Mouse (Mus musculus): Measurements from ENCODE around the gene Frmpd4. TPM values are rescaled to one million over a fixed set of nuclear protein-coding genes. Genes with fewer than 3 reads are reported as not detected.

Frmpd4 gene
- polyA plus RNA-seq, 1 experiment from 2014 or later = 0.21 TPM

DNA sequence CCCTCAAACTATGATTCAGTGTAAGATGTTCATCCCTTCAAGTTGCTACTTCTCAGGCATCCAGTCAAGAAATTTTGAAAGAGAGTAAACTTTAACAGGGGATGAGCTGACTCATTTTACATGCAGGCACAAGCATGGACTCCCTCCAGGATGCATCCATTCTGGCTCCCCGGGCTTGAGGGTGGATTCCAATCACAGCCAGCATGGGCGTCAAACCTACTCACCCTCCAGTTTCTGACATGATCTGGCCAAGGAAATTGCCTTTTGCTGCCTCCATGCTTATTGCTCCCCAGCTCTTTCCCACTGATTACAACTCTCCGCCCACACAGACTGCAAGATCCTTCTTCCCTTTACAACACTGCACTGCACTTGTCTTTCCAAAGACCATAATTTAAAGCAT lies 370.0 kb downstream of the Frmpd4 start:
- Histone ChIP-seq H3K36me3 (ENCODE audit: control insufficient read depth, insufficient read depth, low read length) (no peaks in the 10 kb centered on the region), H3K4me3 (replicated peaks; ENCODE audit: low read length) (no peak overlapping the region), H3K9me3 (replicated peaks; ENCODE audit: control insufficient read depth, low read length) (no peaks in the 10 kb centered on the region), H3K27ac (ENCODE audit: low read length) (no peak overlapping the region), H3K9ac (ENCODE audit: low read length) (no peak overlapping the region), H3K27me3 (ENCODE audit: control insufficient read depth, insufficient read depth, low read length) (peaks cover 7% of the 10 kb centered on the region; the same call in 1 of the 2 replicates), H3K4me2 (ENCODE audit: low read depth, low read length) (no peak overlapping the region), H3K4me1 (ENCODE audit: control insufficient read depth, insufficient read depth, low read length) (no peaks in the 10 kb centered on the region)
- 79% methylated on average over 3 of the region's 3 CpGs for WGBS
- no peak for ATAC-seq (ENCODE audit: insufficient read depth, low FRiP score)

DNA sequence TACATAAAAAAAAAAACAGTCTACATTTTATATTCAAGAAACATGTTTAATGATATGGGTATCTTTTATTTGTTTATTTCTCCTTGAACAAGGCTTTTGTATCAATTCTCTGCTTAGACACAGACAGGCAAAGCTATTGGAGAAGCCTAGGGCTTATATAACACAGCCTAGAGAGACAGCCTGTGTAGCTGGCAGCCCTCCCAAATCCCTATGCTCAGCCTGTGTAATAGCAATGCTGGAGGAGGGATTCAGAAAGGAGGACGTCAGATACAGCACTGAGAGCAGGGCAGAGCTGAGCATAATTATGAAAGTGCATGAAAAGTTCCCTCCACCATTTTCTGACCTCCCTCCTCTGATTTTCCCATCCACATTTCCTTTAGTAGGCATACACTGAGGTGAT lies 385.1 kb downstream of the Frmpd4 start:
- Histone ChIP-seq H3K4me2 (ENCODE audit: low read depth, low read length) (no peak overlapping the region), H3K36me3 (ENCODE audit: control insufficient read depth, insufficient read depth, low read length) (no peaks in the 10 kb centered on the region), H3K4me3 (replicated peaks; ENCODE audit: low read length) (no peak overlapping the region), H3K27ac (ENCODE audit: low read length) (no peak overlapping the region), H3K27me3 (ENCODE audit: control insufficient read depth, insufficient read depth, low read length) (no peaks in the 10 kb centered on the region), H3K4me1 (ENCODE audit: control insufficient read depth, insufficient read depth, low read length) (no peaks in the 10 kb centered on the region), H3K9ac (ENCODE audit: low read length) (no peak overlapping the region), H3K9me3 (replicated peaks; ENCODE audit: control insufficient read depth, low read length) (no peaks in the 10 kb centered on the region)
- no peak for ATAC-seq (ENCODE audit: insufficient read depth, low FRiP score)
- 44% methylated on average over 1 of the region's 1 CpGs for WGBS

DNA sequence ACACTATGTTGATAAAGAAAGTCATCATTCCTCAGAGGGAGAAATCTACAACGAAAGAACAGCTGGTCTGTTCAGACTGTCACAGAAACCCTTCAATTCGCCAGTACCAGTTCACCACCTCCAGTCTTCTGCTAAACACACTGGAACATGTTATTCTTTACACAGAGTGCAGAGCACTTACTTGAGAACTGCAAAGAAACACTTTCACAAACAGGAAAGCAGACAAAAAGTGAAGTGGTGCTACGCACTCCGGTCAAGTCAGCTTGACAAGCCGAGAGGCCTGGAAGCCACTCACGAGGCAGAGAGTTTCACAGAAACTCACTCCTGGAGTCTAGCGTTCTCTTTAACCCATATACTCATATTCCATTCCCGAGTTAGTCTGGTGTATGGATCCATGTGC lies 387.5 kb downstream of the Frmpd4 start:
- H3K27me3 ChIP-seq (ENCODE audit: control insufficient read depth, insufficient read depth, low read length) = no peaks in the 10 kb centered on the region
- WGBS = 67% methylated on average over 8 of the region's 8 CpGs
- H3K9ac ChIP-seq (ENCODE audit: low read length) = no peak overlapping the region
- H3K4me3 ChIP-seq (replicated peaks; ENCODE audit: low read length) = no peak overlapping the region
- no peak overlapping the region for H3K27ac ChIP-seq (ENCODE audit: low read length)
- H3K4me2 ChIP-seq (ENCODE audit: low read depth, low read length) = no peak overlapping the region
- ATAC-seq (ENCODE audit: insufficient read depth, low FRiP score) = no peak
- no peaks in the 10 kb centered on the region for H3K9me3 ChIP-seq (replicated peaks; ENCODE audit: control insufficient read depth, low read length)
- H3K36me3 ChIP-seq (ENCODE audit: control insufficient read depth, insufficient read depth, low read length) = no peaks in the 10 kb centered on the region
- H3K4me1 ChIP-seq (ENCODE audit: control insufficient read depth, insufficient read depth, low read length) = no peaks in the 10 kb centered on the region

DNA sequence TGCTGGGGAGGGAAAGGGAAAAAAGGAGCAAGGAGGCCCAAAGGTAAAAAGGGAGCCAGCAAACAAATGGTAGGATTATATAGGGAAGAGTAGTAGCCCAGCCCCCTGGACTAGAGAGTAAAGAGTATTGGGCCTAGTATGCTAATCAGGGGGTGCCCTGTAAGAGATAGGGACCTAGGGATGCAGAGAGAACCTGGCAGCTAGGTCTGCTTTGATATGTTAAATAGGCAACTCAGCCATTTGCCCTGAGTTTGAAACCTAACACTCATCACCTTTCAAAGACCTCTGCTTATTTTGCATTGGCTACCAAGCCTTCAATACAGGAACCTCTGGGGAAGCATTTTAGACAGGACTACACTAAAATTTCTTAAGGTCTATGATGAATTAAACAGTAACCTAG lies 414.0 kb downstream of the Frmpd4 start:
- Histone ChIP-seq H3K27ac (ENCODE audit: low read length) (no peak overlapping the region), H3K27me3 (ENCODE audit: control insufficient read depth, insufficient read depth, low read length) (peaks cover 7% of the 10 kb centered on the region; the same call in 1 of the 2 replicates), H3K4me3 (replicated peaks; ENCODE audit: low read length) (no peak overlapping the region), H3K9ac (ENCODE audit: low read length) (no peak overlapping the region), H3K4me2 (ENCODE audit: low read depth, low read length) (no peak overlapping the region), H3K4me1 (ENCODE audit: control insufficient read depth, insufficient read depth, low read length) (no peaks in the 10 kb centered on the region), H3K9me3 (replicated peaks; ENCODE audit: control insufficient read depth, low read length) (no peaks in the 10 kb centered on the region), H3K36me3 (ENCODE audit: control insufficient read depth, insufficient read depth, low read length) (no peaks in the 10 kb centered on the region)
- no peak for ATAC-seq (ENCODE audit: insufficient read depth, low FRiP score)

DNA sequence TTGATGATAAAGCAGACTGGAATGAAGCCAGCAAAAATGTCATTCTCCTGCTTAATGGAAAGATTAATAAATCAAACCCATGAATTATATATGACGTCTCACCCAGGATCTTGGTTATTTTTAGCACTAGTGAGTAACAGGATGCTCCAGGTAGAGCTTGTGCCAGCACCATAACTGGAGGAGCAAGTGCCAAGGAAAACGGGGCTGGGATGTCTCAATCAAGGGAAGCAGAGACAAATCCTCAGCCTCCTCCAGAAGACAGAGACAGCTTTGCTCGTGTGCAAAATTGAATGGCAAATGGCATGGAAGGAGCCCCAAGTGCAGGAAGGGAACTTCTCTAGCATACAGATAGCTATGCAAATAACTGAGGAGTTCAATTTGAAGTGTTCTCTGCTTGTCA lies 418.2 kb downstream of the Frmpd4 start:
- Histone ChIP-seq H3K27ac (ENCODE audit: low read length) (no peak overlapping the region), H3K4me2 (ENCODE audit: low read depth, low read length) (no peak overlapping the region), H3K4me1 (ENCODE audit: control insufficient read depth, insufficient read depth, low read length) (no peaks in the 10 kb centered on the region), H3K27me3 (ENCODE audit: control insufficient read depth, insufficient read depth, low read length) (peaks cover 4% of the 10 kb centered on the region; the same call in 1 of the 2 replicates), H3K4me3 (replicated peaks; ENCODE audit: low read length) (no peak overlapping the region), H3K36me3 (ENCODE audit: control insufficient read depth, insufficient read depth, low read length) (no peaks in the 10 kb centered on the region), H3K9ac (ENCODE audit: low read length) (no peak overlapping the region), H3K9me3 (replicated peaks; ENCODE audit: control insufficient read depth, low read length) (no peaks in the 10 kb centered on the region)
- ATAC-seq (ENCODE audit: insufficient read depth, low FRiP score) = no peak
- WGBS = 47% methylated on average over 3 of the region's 3 CpGs

DNA sequence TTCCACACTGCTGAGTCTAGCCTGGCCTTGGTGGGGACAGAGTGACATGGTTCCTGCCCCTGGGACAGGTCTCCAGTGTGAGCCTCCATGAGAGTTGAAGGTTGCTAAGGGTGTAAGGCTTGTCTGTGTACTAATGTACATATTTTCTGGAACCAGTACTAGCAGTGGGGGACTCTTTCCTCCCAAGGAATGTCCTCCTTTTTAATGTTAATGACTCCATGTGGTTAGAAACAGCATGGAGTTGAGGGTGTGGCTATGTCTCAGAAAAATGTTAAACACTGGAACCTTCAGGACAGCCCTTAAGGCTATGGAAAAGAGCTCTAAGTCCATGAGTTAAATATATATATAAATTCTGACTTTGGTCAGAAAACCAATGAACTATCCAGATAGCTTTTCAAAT lies 436.0 kb downstream of the Frmpd4 start:
- Histone ChIP-seq H3K4me2 (ENCODE audit: low read depth, low read length) (no peak overlapping the region), H3K4me1 (ENCODE audit: control insufficient read depth, insufficient read depth, low read length) (no peaks in the 10 kb centered on the region), H3K4me3 (replicated peaks; ENCODE audit: low read length) (no peak overlapping the region), H3K9me3 (replicated peaks; ENCODE audit: control insufficient read depth, low read length) (no peaks in the 10 kb centered on the region), H3K36me3 (ENCODE audit: control insufficient read depth, insufficient read depth, low read length) (no peaks in the 10 kb centered on the region), H3K9ac (ENCODE audit: low read length) (no peak overlapping the region), H3K27me3 (ENCODE audit: control insufficient read depth, insufficient read depth, low read length) (peaks cover 4% of the 10 kb centered on the region; the same call in 1 of the 2 replicates), H3K27ac (ENCODE audit: low read length) (no peak overlapping the region)
- ATAC-seq (ENCODE audit: insufficient read depth, low FRiP score) = no peak

DNA sequence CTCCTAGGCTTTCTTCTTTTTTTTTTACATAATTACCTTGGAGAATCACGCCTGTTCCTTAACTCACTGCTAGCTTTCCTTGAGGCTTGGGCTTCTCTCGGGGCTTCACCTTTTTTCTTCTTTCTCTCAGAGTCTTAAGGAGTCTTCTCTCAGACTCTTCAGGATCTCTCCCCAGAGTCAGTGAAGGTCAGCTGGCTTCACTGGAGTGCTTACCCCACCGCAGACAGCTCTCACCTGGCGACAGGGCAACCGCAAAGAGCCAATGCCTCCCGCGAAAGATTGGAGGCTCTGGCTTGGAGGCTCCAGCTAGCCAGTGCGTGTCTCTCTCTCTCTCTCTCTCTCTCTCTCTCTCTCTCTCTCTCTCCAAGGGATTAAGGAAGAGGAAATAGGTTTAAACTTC lies 453.0 kb downstream of the Frmpd4 start:
- Histone ChIP-seq H3K27ac (ENCODE audit: low read length) (no peak overlapping the region), H3K27me3 (ENCODE audit: control insufficient read depth, insufficient read depth, low read length) (peaks cover 28% of the 10 kb centered on the region), H3K9ac (ENCODE audit: low read length) (no peak overlapping the region), H3K36me3 (ENCODE audit: control insufficient read depth, insufficient read depth, low read length) (no peaks in the 10 kb centered on the region), H3K4me2 (ENCODE audit: low read depth, low read length) (peak overlapping the region; percentile 61), H3K4me3 (replicated peaks; ENCODE audit: low read length) (peak overlapping the region; percentile 43), H3K4me1 (ENCODE audit: control insufficient read depth, insufficient read depth, low read length) (no peaks in the 10 kb centered on the region), H3K9me3 (replicated peaks; ENCODE audit: control insufficient read depth, low read length) (no peaks in the 10 kb centered on the region)
- ATAC-seq (ENCODE audit: insufficient read depth, low FRiP score) = no peak
- 17% methylated on average over 8 of the region's 8 CpGs for WGBS

DNA sequence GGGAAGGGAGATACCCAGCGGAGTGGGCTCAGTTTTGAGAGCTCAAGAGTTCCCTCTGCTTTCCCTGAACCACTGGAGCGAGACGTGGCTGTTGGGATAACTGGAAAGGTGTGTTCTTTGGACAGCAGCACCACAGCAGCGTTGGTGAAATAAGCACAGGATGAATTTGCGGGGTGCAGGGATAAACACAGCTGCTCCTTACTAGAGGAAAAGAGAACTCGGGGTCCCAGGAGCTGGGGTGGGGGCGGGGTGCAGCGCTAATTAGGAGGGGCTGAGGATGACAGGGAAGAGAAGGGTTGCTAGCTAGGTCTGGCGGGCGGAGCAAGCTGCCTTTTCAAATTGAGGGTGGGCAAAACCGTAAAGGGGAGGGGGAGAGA lies 453.5 kb downstream of the Frmpd4 start:
- Histone ChIP-seq H3K27me3 (ENCODE audit: control insufficient read depth, insufficient read depth, low read length) (peaks cover 28% of the 10 kb centered on the region), H3K36me3 (ENCODE audit: control insufficient read depth, insufficient read depth, low read length) (no peaks in the 10 kb centered on the region), H3K4me3 (replicated peaks; ENCODE audit: low read length) (peak overlapping the region; percentile 43), H3K27ac (ENCODE audit: low read length) (no peak overlapping the region), H3K4me2 (ENCODE audit: low read depth, low read length) (peak overlapping the region; percentile 61), H3K9me3 (replicated peaks; ENCODE audit: control insufficient read depth, low read length) (no peaks in the 10 kb centered on the region), H3K9ac (ENCODE audit: low read length) (no peak overlapping the region), H3K4me1 (ENCODE audit: control insufficient read depth, insufficient read depth, low read length) (no peaks in the 10 kb centered on the region)
- 12% methylated on average over 11 of the region's 11 CpGs for WGBS
- ATAC-seq (ENCODE audit: insufficient read depth, low FRiP score) = no peak

DNA sequence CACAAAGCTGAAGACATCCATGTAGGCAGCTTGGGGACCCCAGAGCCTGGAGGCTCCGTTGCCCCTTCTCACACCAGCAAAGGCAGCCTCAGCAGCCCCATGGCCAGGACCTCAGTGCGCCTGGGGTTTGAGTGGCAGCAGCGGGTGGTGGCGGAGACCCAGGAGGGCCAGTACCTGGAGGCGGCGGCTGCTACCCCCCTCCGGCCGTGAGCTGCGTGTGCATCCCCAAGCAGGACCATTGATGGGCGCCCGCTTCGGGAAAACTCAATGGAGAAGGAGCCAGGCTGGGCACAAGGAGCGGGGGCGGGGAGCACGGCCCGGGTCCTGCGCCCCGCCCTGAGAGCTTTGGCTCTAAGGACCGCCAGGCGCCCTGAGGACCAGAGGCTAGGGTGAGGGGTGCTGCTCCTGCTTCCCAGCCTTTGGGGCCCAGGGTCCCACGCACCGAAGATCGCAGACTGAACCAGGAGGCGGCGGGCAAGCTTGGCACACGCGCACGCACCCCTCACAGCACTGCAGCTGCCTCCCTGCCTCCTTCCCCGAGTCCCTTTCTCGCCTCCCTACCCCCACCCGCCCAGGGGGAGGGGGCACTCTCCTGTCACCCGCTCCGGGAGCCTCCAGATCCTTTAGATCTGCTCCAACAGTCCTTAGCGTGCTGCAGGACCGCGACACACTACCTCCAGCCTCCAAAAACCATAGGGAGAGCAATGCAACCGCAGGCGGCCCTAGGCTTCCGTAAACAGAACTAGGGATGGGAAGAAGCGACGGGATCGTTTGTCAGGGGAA lies 454.0 kb downstream of the Frmpd4 start:
- peak overlapping the region; percentile 43 for H3K4me3 ChIP-seq (replicated peaks; ENCODE audit: low read length)
- H3K4me2 ChIP-seq (ENCODE audit: low read depth, low read length) = peak overlapping the region; percentile 61
- H3K9ac ChIP-seq (ENCODE audit: low read length) = peak overlapping the region; percentile 56
- WGBS = 15% methylated on average over 35 of the region's 42 CpGs
- no peak overlapping the region for H3K27ac ChIP-seq (ENCODE audit: low read length)
- no peaks in the 10 kb centered on the region for H3K4me1 ChIP-seq (ENCODE audit: control insufficient read depth, insufficient read depth, low read length)
- no peaks in the 10 kb centered on the region for H3K9me3 ChIP-seq (replicated peaks; ENCODE audit: control insufficient read depth, low read length)
- 0 out of 2 replicates have a peak, but pooled peaks have one; percentile 29 for ATAC-seq (ENCODE audit: insufficient read depth, low FRiP score)
- peaks cover 28% of the 10 kb centered on the region for H3K27me3 ChIP-seq (ENCODE audit: control insufficient read depth, insufficient read depth, low read length)
- H3K36me3 ChIP-seq (ENCODE audit: control insufficient read depth, insufficient read depth, low read length) = no peaks in the 10 kb centered on the region

Data from stomach, embryonic 16.5 days (tissue).